Mouse (Mus musculus): ENCODE data around the gene Gm49416.

GRCm38 (mm10) chr19:8926766-8927165, 38.0 kb downstream of the Gm49416 start:
- no peak for TF ChIP-seq EP300 (IDR thresholded peaks at IDR 0.05; ENCODE audit: insufficient read depth, low read depth, low read length)
- TF ChIP-seq CTCF (IDR thresholded peaks at IDR 0.05) = no peak
